Mouse (Mus musculus) E14TG2a.4 (cell line): ENCODE results near the gene Dnajb1.
"Not testable (repeated sequence)": the region's sequence is repeated elsewhere in the genome, so short reads cannot be mapped to it uniquely, and the experiment has no call there.

Experiments
- H3K27me3 ChIP-seq: 2 replicates; pipeline ENCODE4 v1.6.1; 2014; ENCODE audit warnings: low read length, control low read depth; ENCODE audit not compliant: insufficient read depth
- H3K36me3 ChIP-seq: 2 replicates; pipeline ENCODE4 v1.6.1; 2014; ENCODE audit warnings: low read length, control low read depth; ENCODE audit not compliant: insufficient read depth
- H3K4me1 ChIP-seq: replicated peaks from 2 replicates; pipeline ENCODE4 v1.6.1; 2014; ENCODE audit warnings: low read depth, low read length, control low read depth
- H3K4me3 ChIP-seq: replicated peaks from 2 replicates; pipeline ENCODE4 v1.5.1; 2014; ENCODE audit warnings: mild to moderate bottlenecking, low read length
- H3K9me3 ChIP-seq: 2 replicates; pipeline ENCODE4 v1.6.1; 2014; ENCODE audit warnings: low read length, control low read depth
- CTCF ChIP-seq: conservative IDR thresholded peaks from 2 replicates; pipeline ENCODE4 v1.5.1; 2014; ENCODE audit warnings: low read length
- NANOG ChIP-seq: IDR thresholded peaks from 2 replicates; pipeline ENCODE4 v1.6.1; 2014; ENCODE audit warnings: borderline replicate concordance, low read length, mixed read lengths
- POU5F1 ChIP-seq: IDR thresholded peaks from 2 replicates; pipeline ENCODE4 v1.6.1; 2014; ENCODE audit warnings: low read length, borderline replicate concordance

Dnajb1 gene

GRCm38 (mm10) chr8:83569165-83569564 lies 38.8 kb upstream of the Dnajb1 start:
- peaks cover 72% of the 10 kb centered on the region for H3K4me1 ChIP-seq
- peaks cover 51% of the 10 kb centered on the region for H3K36me3 ChIP-seq
- H3K9me3 ChIP-seq = no peaks in the 10 kb centered on the region
- H3K4me3 ChIP-seq = no peak overlapping the region
- no peaks in the 10 kb centered on the region for H3K27me3 ChIP-seq
- no peak for TF ChIP-seq NANOG
- TF ChIP-seq CTCF = no peak
- no peak for TF ChIP-seq POU5F1

GRCm38 (mm10) chr8:83570272-83571000 lies 37.6 kb upstream of the Dnajb1 start:
- TF ChIP-seq NANOG (no peak), CTCF (no peak), POU5F1 (no peak)
- H3K4me1 ChIP-seq = peaks cover 83% of the 10 kb centered on the region
- peaks cover 64% of the 10 kb centered on the region for H3K36me3 ChIP-seq
- no peaks in the 10 kb centered on the region for H3K27me3 ChIP-seq
- H3K4me3 ChIP-seq = no peak overlapping the region
- H3K9me3 ChIP-seq = no peaks in the 10 kb centered on the region

GRCm38 (mm10) chr8:83571001-83571340 lies 37.0 kb upstream of the Dnajb1 start:
- H3K9me3 ChIP-seq, H3K27me3 ChIP-seq, H3K4me3 ChIP-seq: not testable (repeated sequence)
- peaks cover 69% of the 10 kb centered on the region for H3K36me3 ChIP-seq
- H3K4me1 ChIP-seq = peaks cover 83% of the 10 kb centered on the region

- TF ChIP-seq CTCF (no peak), NANOG (no peak), POU5F1 (no peak)
- H3K9me3 ChIP-seq = no peaks in the 10 kb centered on the region
- H3K4me1 ChIP-seq = peaks cover 90% of the 10 kb centered on the region
- no peak overlapping the region for H3K4me3 ChIP-seq
- H3K36me3 ChIP-seq = peaks cover 72% of the 10 kb centered on the region
- no peaks in the 10 kb centered on the region for H3K27me3 ChIP-seq
Observed at GRCm38 (mm10) chr8:83571791-83572190, 36.2 kb upstream of the Dnajb1 start.

GRCm38 (mm10) chr8:83572246-83572812 lies 35.7 kb upstream of the Dnajb1 start:
- no peak for TF ChIP-seq CTCF
- Histone ChIP-seq H3K4me3 (no peak overlapping the region), H3K9me3 (no peaks in the 10 kb centered on the region), H3K4me1 (peaks cover 92% of the 10 kb centered on the region), H3K36me3 (peaks cover 72% of the 10 kb centered on the region), H3K27me3 (no peaks in the 10 kb centered on the region)

GRCm38 (mm10) chr8:83573140-83573875 lies 34.7 kb upstream of the Dnajb1 start:
- Histone ChIP-seq H3K27me3 (no peaks in the 10 kb centered on the region), H3K36me3 (peaks cover 72% of the 10 kb centered on the region), H3K9me3 (no peaks in the 10 kb centered on the region), H3K4me1 (peaks cover 92% of the 10 kb centered on the region), H3K4me3 (0 out of 2 replicates have a peak overlapping the region, but pooled peaks have one; percentile 39)
- TF ChIP-seq NANOG = no peak
- no peak for TF ChIP-seq POU5F1
- TF ChIP-seq CTCF = no peak

GRCm38 (mm10) chr8:83574631-83575315 lies 33.2 kb upstream of the Dnajb1 start:
- H3K9me3 ChIP-seq = no peaks in the 10 kb centered on the region
- H3K4me3 ChIP-seq = peak overlapping the region; percentile 39; the same call in 1 of the 2 replicates
- peaks cover 94% of the 10 kb centered on the region for H3K4me1 ChIP-seq
- no peaks in the 10 kb centered on the region for H3K27me3 ChIP-seq
- TF ChIP-seq POU5F1 = no peak
- no peak for TF ChIP-seq NANOG
- TF ChIP-seq CTCF = no peak
- peaks cover 62% of the 10 kb centered on the region for H3K36me3 ChIP-seq
